Mouse (Mus musculus): ENCODE measurements around the gene Tmtc4. TPM values are rescaled to one million over a fixed set of nuclear protein-coding genes. Genes with fewer than 3 reads are reported as not detected.

Tmtc4 gene
- polyA plus RNA-seq, 1 experiment, result 8.4 TPM

GRCm38 (mm10) chr14:122882795-122883409, 100.9 kb downstream of the Tmtc4 start:
- Histone ChIP-seq H3K4me3 (ENCODE audit: control insufficient read depth, insufficient read depth, low read length) (no peak overlapping the region), H3K27ac (ENCODE audit: control insufficient read depth, insufficient read depth, low read length) (no peak overlapping the region), H3K4me1 (replicated peaks; ENCODE audit: control insufficient read depth, insufficient read depth, low read length) (no peaks in the 10 kb centered on the region), H3K36me3 (ENCODE audit: control insufficient read depth, insufficient read depth, low read length) (no peaks in the 10 kb centered on the region), H3K27me3 (ENCODE audit: control insufficient read depth, insufficient read depth, low read length) (no peaks in the 10 kb centered on the region)
- TF ChIP-seq POLR2A (IDR thresholded peaks at IDR 0.05; ENCODE audit: control insufficient read depth, extremely low read depth, insufficient read depth, low read length, poor library complexity) (no peak), CTCF (IDR thresholded peaks at IDR 0.05; ENCODE audit: borderline replicate concordance, control insufficient read depth, extremely low read depth, insufficient read depth, low read length, poor library complexity) (no peak)
- no peak for DNase-seq
- 91% methylated on average over 7 of the region's 7 CpGs for WGBS

- 96% methylated on average over 9 of the region's 9 CpGs for WGBS
- no peaks in the 10 kb centered on the region for H3K4me1 ChIP-seq (replicated peaks; ENCODE audit: control insufficient read depth, insufficient read depth, low read length)
Measured at GRCm38 (mm10) chr14:122882201-122882639, 101.6 kb downstream of the Tmtc4 start.

DNA sequence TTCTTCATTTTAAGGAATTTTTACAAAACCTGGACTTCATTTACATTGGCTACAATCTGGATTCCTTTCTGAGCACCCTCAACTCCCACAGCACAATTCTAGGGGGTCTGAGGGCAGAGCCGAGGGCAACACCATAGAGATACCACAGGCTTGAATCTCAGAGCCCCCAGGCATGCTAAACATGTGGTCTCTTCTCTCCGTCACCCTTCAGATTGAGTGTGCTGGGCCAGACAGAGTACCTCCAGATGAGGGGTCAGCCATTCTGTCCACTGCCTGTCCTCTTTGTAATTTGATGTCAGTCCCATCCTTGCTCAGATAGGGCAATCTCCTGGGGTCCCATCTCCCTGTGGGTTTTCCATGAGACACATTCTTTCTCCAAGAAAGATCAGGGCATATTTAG, 102.1 kb downstream of the Tmtc4 start:
- Histone ChIP-seq H3K27me3 (ENCODE audit: control insufficient read depth, insufficient read depth, low read length) (no peaks in the 10 kb centered on the region), H3K4me1 (replicated peaks; ENCODE audit: control insufficient read depth, insufficient read depth, low read length) (no peaks in the 10 kb centered on the region), H3K4me3 (ENCODE audit: control insufficient read depth, insufficient read depth, low read length) (no peak overlapping the region), H3K36me3 (ENCODE audit: control insufficient read depth, insufficient read depth, low read length) (no peaks in the 10 kb centered on the region), H3K27ac (ENCODE audit: control insufficient read depth, insufficient read depth, low read length) (no peak overlapping the region)
- 97% methylated on average over 2 of the region's 2 CpGs for WGBS
- TF ChIP-seq CTCF (IDR thresholded peaks at IDR 0.05; ENCODE audit: borderline replicate concordance, control insufficient read depth, extremely low read depth, insufficient read depth, low read length, poor library complexity) (no peak), POLR2A (IDR thresholded peaks at IDR 0.05; ENCODE audit: control insufficient read depth, extremely low read depth, insufficient read depth, low read length, poor library complexity) (no peak)
- DNase-seq, result no peak

More at GRCm38 (mm10) chr14:122882201-122882639, 101.6 kb downstream of the Tmtc4 start:
- no peaks in the 10 kb centered on the region for H3K36me3 ChIP-seq (ENCODE audit: control insufficient read depth, insufficient read depth, low read length)
- TF ChIP-seq POLR2A (IDR thresholded peaks at IDR 0.05; ENCODE audit: control insufficient read depth, extremely low read depth, insufficient read depth, low read length, poor library complexity) (no peak), CTCF (IDR thresholded peaks at IDR 0.05; ENCODE audit: borderline replicate concordance, control insufficient read depth, extremely low read depth, insufficient read depth, low read length, poor library complexity) (no peak)
- DNase-seq, result no peak
- no peak overlapping the region for H3K27ac ChIP-seq (ENCODE audit: control insufficient read depth, insufficient read depth, low read length)
- no peaks in the 10 kb centered on the region for H3K27me3 ChIP-seq (ENCODE audit: control insufficient read depth, insufficient read depth, low read length)
- H3K4me3 ChIP-seq (ENCODE audit: control insufficient read depth, insufficient read depth, low read length), result no peak overlapping the region

GRCm38 (mm10) chr14:122880291-122880690, 103.5 kb downstream of the Tmtc4 start:
- WGBS, result 96% methylated on average over 7 of the region's 7 CpGs
- DNase-seq, result no peak
- no peak overlapping the region for H3K4me3 ChIP-seq (ENCODE audit: control insufficient read depth, insufficient read depth, low read length)

DNA sequence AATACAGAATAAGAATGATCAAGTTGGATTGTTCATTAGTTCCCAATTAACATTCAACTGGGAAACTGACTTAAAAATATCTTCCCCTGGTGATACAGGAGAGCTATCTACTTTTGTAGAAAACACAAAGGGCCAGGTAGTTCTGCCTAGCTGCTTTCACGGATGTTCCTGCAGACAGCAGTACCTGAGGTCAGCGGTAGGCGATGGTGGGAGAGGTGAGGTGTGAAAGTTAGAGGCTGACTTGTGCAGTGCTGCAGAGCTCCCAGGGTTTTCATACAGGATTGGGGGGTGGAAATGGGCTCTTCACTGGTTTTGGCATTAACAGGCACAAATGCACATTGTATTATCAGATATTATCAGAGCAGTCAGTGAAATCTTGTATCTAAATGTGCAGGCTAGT, 106.0 kb downstream of the Tmtc4 start:
- Histone ChIP-seq H3K27ac (ENCODE audit: control insufficient read depth, insufficient read depth, low read length) (no peak overlapping the region), H3K36me3 (ENCODE audit: control insufficient read depth, insufficient read depth, low read length) (no peaks in the 10 kb centered on the region), H3K4me1 (replicated peaks; ENCODE audit: control insufficient read depth, insufficient read depth, low read length) (no peaks in the 10 kb centered on the region), H3K27me3 (ENCODE audit: control insufficient read depth, insufficient read depth, low read length) (no peaks in the 10 kb centered on the region), H3K4me3 (ENCODE audit: control insufficient read depth, insufficient read depth, low read length) (no peak overlapping the region)
- WGBS, result 97% methylated on average over 3 of the region's 3 CpGs
- no peak for TF ChIP-seq POLR2A (IDR thresholded peaks at IDR 0.05; ENCODE audit: control insufficient read depth, extremely low read depth, insufficient read depth, low read length, poor library complexity)
- DNase-seq, result no peak

More at GRCm38 (mm10) chr14:122880291-122880690, 103.5 kb downstream of the Tmtc4 start:
- H3K27ac ChIP-seq (ENCODE audit: control insufficient read depth, insufficient read depth, low read length), result no peak overlapping the region
- H3K4me1 ChIP-seq (replicated peaks; ENCODE audit: control insufficient read depth, insufficient read depth, low read length), result no peaks in the 10 kb centered on the region
- TF ChIP-seq POLR2A (IDR thresholded peaks at IDR 0.05; ENCODE audit: control insufficient read depth, extremely low read depth, insufficient read depth, low read length, poor library complexity) (no peak), CTCF (IDR thresholded peaks at IDR 0.05; ENCODE audit: borderline replicate concordance, control insufficient read depth, extremely low read depth, insufficient read depth, low read length, poor library complexity) (no peak)
- no peaks in the 10 kb centered on the region for H3K27me3 ChIP-seq (ENCODE audit: control insufficient read depth, insufficient read depth, low read length)
- no peaks in the 10 kb centered on the region for H3K36me3 ChIP-seq (ENCODE audit: control insufficient read depth, insufficient read depth, low read length)

- H3K36me3 ChIP-seq (ENCODE audit: control insufficient read depth, insufficient read depth, low read length), result no peaks in the 10 kb centered on the region
- no peak for TF ChIP-seq CTCF (IDR thresholded peaks at IDR 0.05; ENCODE audit: borderline replicate concordance, control insufficient read depth, extremely low read depth, insufficient read depth, low read length, poor library complexity)
- DNase-seq, result no peak
- H3K4me1 ChIP-seq (replicated peaks; ENCODE audit: control insufficient read depth, insufficient read depth, low read length), result no peaks in the 10 kb centered on the region
- 84% methylated on average over 7 of the region's 7 CpGs for WGBS
- H3K27ac ChIP-seq (ENCODE audit: control insufficient read depth, insufficient read depth, low read length), result no peak overlapping the region
- no peak overlapping the region for H3K4me3 ChIP-seq (ENCODE audit: control insufficient read depth, insufficient read depth, low read length)
- no peaks in the 10 kb centered on the region for H3K27me3 ChIP-seq (ENCODE audit: control insufficient read depth, insufficient read depth, low read length)
Measured at GRCm38 (mm10) chr14:122876723-122877122, 107.1 kb downstream of the Tmtc4 start.

DNA sequence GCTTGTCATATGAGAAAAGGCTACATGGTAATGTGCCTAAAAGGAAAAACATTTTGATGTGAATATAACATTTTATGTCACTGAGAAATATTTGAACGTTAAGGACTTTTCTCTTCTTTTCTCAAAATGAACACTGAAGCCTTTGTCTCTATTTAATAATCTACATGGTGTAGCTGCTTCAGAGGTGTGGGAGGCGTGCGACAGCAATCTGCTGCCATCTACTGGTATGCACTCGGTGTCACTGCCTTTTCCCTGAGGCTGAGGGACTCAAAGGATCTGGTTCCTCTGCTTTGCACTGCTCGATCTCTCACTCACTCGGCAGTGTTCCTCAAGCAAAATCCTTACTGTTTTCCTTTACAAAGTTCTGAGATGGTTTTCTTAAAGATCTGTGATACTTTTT, 107.7 kb downstream of the Tmtc4 start:
- WGBS, result 13% methylated on average over 6 of the region's 6 CpGs
- H3K4me1 ChIP-seq (replicated peaks; ENCODE audit: control insufficient read depth, insufficient read depth, low read length), result no peaks in the 10 kb centered on the region
- H3K27ac ChIP-seq (ENCODE audit: control insufficient read depth, insufficient read depth, low read length), result no peak overlapping the region
- TF ChIP-seq POLR2A (IDR thresholded peaks at IDR 0.05; ENCODE audit: control insufficient read depth, extremely low read depth, insufficient read depth, low read length, poor library complexity), result no peak
- peak; percentile 64; the same call in 1 of the 2 replicates for TF ChIP-seq CTCF (IDR thresholded peaks at IDR 0.05; ENCODE audit: borderline replicate concordance, control insufficient read depth, extremely low read depth, insufficient read depth, low read length, poor library complexity)
- no peaks in the 10 kb centered on the region for H3K36me3 ChIP-seq (ENCODE audit: control insufficient read depth, insufficient read depth, low read length)
- no peaks in the 10 kb centered on the region for H3K27me3 ChIP-seq (ENCODE audit: control insufficient read depth, insufficient read depth, low read length)
- DNase-seq, result peak; percentile 67
- H3K4me3 ChIP-seq (ENCODE audit: control insufficient read depth, insufficient read depth, low read length), result no peak overlapping the region

All from thymus, adult 2 months (tissue).